Mouse (Mus musculus) v-Abl transformed pro-B cells (cell line): ENCODE measurements at regions not wholly inside any gene's neighbourhood (a gene's known extent, or its start where the extent isn't known, plus 50 kb on each side); places are given as distances from the start of the nearest gene placed in this dataset.

Experiments used
- in situ Hi-C, 2 experiments: fragments of 400-800 bp; cut with MboI; formaldehyde crosslinking; loops; one replicate each; pipeline ENCODE4 v1.15.1; 2025; ENCODE audit not compliant: unreplicated experiment in 2 of 2

GRCm38 (mm10) chr12:10567881-10568280 is 177.3 kb downstream of the Rdh14 start:
- in situ Hi-C loops = no loop called here

- in situ Hi-C loops = no loop called here
These were observed 181.2 kb downstream of the Rdh14 start for GRCm38 (mm10) chr12:10571643-10572377.

GRCm38 (mm10) chr12:10572378-10572650 is 181.7 kb downstream of the Rdh14 start:
- in situ Hi-C loops = no loop called here

- in situ Hi-C loops = no loop called here
These were observed 182.8 kb downstream of the Rdh14 start for GRCm38 (mm10) chr12:10573381-10573780.

GRCm38 (mm10) chr12:10582840-10583614 is 192.5 kb downstream of the Rdh14 start:
- in situ Hi-C loops = loop anchor here (10.0 to 25.0 kb wide), 3 partner anchors 1688 to 1729 kb away; no protein-coding TSS in a partner anchor

GRCm38 (mm10) chr12:10584026-10584425 is 193.5 kb downstream of the Rdh14 start:
- in situ Hi-C loops = loop anchor here (10.0 to 25.0 kb wide), 3 partner anchors 1689 to 1728 kb away; no protein-coding TSS in a partner anchor

- in situ Hi-C loops = loop anchor here (10.0 to 25.0 kb wide), 3 partner anchors 1695 to 1723 kb away; no protein-coding TSS in a partner anchor
These were observed 199.0 kb downstream of the Rdh14 start for GRCm38 (mm10) chr12:10589537-10589936.

GRCm38 (mm10) chr12:10597976-10598746 is 207.6 kb downstream of the Rdh14 start:
- in situ Hi-C loops = loop anchor here (5.0 to 25.0 kb wide), 5 partner anchors 574 to 1714 kb away; no protein-coding TSS in a partner anchor

- in situ Hi-C loops = loop anchor here (5.0 to 25.0 kb wide), 5 partner anchors 572 to 1802 kb away; no protein-coding TSS in a partner anchor
These were observed 209.5 kb downstream of the Rdh14 start for GRCm38 (mm10) chr12:10600111-10600510.

GRCm38 (mm10) chr12:10618319-10618718 is 227.7 kb downstream of the Rdh14 start:
- in situ Hi-C loops = loop anchor here in 1 of 2 experiments (25.0 kb wide), 1 partner anchor 1769 kb away; no protein-coding TSS in a partner anchor

- in situ Hi-C loops = loop anchor here in 1 of 2 experiments (25.0 kb wide), 1 partner anchor 1767 kb away; no protein-coding TSS in a partner anchor
These were observed 230.0 kb downstream of the Rdh14 start for GRCm38 (mm10) chr12:10620541-10620940.

GRCm38 (mm10) chr12:10638591-10638990 is 248.0 kb downstream of the Rdh14 start:
- in situ Hi-C loops = no loop called here

- in situ Hi-C loops = no loop called here
These were observed 264.1 kb downstream of the Rdh14 start for GRCm38 (mm10) chr12:10654466-10655184.

GRCm38 (mm10) chr12:10655185-10655544 is 264.6 kb downstream of the Rdh14 start:
- in situ Hi-C loops = no loop called here

GRCm38 (mm10) chr12:10658826-10659225 is 268.3 kb downstream of the Rdh14 start:
- in situ Hi-C loops = no loop called here

- in situ Hi-C loops = no loop called here
These were observed 296.2 kb downstream of the Rdh14 start for GRCm38 (mm10) chr12:10686747-10687146.
